Mouse (Mus musculus) urinary bladder, adult 18-20 months (tissue): Measurements from ENCODE around the gene Prdm15.

ENCODE experiments used
- DNase-seq, 2 experiments: peaks; one replicate each; pipeline ENCODE4 v3.0.0; 2022; ENCODE audit warnings: low spot score in 2 of 2, mixed read lengths in 2 of 2

The Prdm15 gene

GRCm38 (mm10) chr16:97752316-97752941 lies 99.2 kb downstream of the Prdm15 start:
- DNase-seq = no peak

GRCm38 (mm10) chr16:97751884-97752283 lies 99.8 kb downstream of the Prdm15 start:
- peak; percentile 65 to 86 for DNase-seq

- no peak for DNase-seq
Measured at GRCm38 (mm10) chr16:97748421-97748820, 103.2 kb downstream of the Prdm15 start.
